Mouse (Mus musculus): Measurements from ENCODE around the gene Plekhh3.

DNA sequence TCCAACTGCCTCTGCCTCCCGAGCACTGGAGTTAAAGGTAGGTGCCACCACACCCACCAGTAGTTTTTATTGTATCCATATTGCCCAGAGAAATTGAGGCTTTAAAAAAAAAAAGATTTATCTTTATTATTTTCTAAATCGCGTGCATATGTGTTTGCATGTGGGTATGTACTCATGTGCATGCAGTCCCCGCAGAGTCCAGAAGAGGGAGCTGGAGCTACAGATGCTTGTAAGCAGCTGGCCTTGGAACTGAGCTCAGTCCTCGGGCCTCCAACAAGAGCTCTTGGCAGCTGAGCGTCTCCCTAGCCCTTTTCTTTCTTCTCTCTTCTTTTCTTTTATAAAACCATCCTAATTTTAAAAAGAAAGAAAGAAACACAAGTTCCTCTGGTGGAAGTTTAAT, 39.5 kb downstream of the Plekhh3 start:
- TF ChIP-seq CHD2 (IDR thresholded peaks at IDR 0.05; ENCODE audit: low read depth, low read length), result no peak
- TF ChIP-seq ZNF384 (IDR thresholded peaks at IDR 0.05; ENCODE audit: low read depth, low read length), result no peak
- TF ChIP-seq MAFK (IDR thresholded peaks at IDR 0.05; ENCODE audit: insufficient read depth, low read depth, low read length), result no peak
- TF ChIP-seq ZC3H11A (IDR thresholded peaks at IDR 0.05; ENCODE audit: borderline replicate concordance, low read depth, low read length), result peak; percentile 62; the same call in 1 of the 2 replicates

All from ES-E14 (cell line).